Mouse (Mus musculus) kidney, embryonic 14.5 days (tissue): ENCODE results near the gene Mrpl12. TPM values are rescaled to one million over a fixed set of nuclear protein-coding genes. Genes with fewer than 3 reads are reported as not detected.
A peak's percentile ranks its signal among the peaks of the same experiment; 100 is the strongest.

Experiments used
- ATAC-seq: fragments of 200-750 bp; cut with Nextera tagmentation; 2 replicates; pipeline ENCODE4 v1.8.0; 2017; ENCODE audit warnings: moderate number of reproducible peaks, mild to moderate bottlenecking, moderate TSS enrichment, moderate library complexity; ENCODE audit not compliant: low FRiP score, low TSS enrichment
- H3K27ac ChIP-seq: fragments of 300-500 bp; sonication (generic); 2 replicates; pipeline ENCODE4 v1.5.1; 2014; ENCODE audit warnings: low read depth, mild to moderate bottlenecking, low read length, moderate library complexity, mixed read lengths
- H3K27me3 ChIP-seq: fragments of 300-500 bp; sonication (generic); 2 replicates; pipeline ENCODE4 v1.6.1; 2014; ENCODE audit warnings: mild to moderate bottlenecking, low read length; ENCODE audit not compliant: control insufficient read depth, insufficient read depth
- H3K36me3 ChIP-seq: fragments of 300-500 bp; sonication (generic); 2 replicates; pipeline ENCODE4 v1.6.1; 2014; ENCODE audit warnings: low read length, mixed read lengths; ENCODE audit not compliant: control insufficient read depth, insufficient read depth
- H3K4me1 ChIP-seq: fragments of 300-500 bp; sonication (generic); 2 replicates; pipeline ENCODE4 v1.6.1; 2014; ENCODE audit warnings: low read length, mixed read lengths; ENCODE audit not compliant: control insufficient read depth, insufficient read depth
- H3K4me2 ChIP-seq: fragments of 300-500 bp; sonication (generic); replicated peaks from 2 replicates; pipeline ENCODE4 v1.6.1; 2014; ENCODE audit warnings: low read depth, mild to moderate bottlenecking, low read length
- H3K4me3 ChIP-seq: fragments of 300-500 bp; sonication (generic); 2 replicates; pipeline ENCODE4 v1.5.1; 2014; ENCODE audit warnings: mild to moderate bottlenecking, low read length
- H3K9ac ChIP-seq: fragments of 300-500 bp; sonication (generic); 2 replicates; pipeline ENCODE4 v1.6.1; 2014; ENCODE audit warnings: low read depth, mild to moderate bottlenecking, low read length, moderate library complexity
- H3K9me3 ChIP-seq: fragments of 300-500 bp; sonication (generic); 2 replicates; pipeline ENCODE4 v1.6.1; 2016; ENCODE audit warnings: low read length; ENCODE audit not compliant: control insufficient read depth
- WGBS: fragments of 180-500 bp; shearing (Covaris S2); extraction: QIAGEN DNeasy Blood & Tissue Kit; methylation state at CpG from one replicate; pipeline ENCODE4 v1.1.7; 2014; 5-methylcytosine and 5-hydroxymethylcytosine counted together
- polyA plus RNA-seq: library from polyadenylated mRNA; unstranded; fragments of >200 nt; fragmentation: Nextera tagmentation; extraction: Ambion mirVana; gene quantifications from 2 replicates; pipeline ENCODE4 v1.2.1, GENCODE M21; 2014

Gene Mrpl12
- polyA plus RNA-seq, 1 experiment from 2014 or later: 176 TPM

GRCm38 (mm10) chr11:120490291-120491046 is 6.1 kb downstream of the Mrpl12 start:
- peaks cover 46% of the 10 kb centered on the region for H3K36me3 ChIP-seq
- H3K27me3 ChIP-seq: no peaks in the 10 kb centered on the region
- peak overlapping the region; percentile 76; the same call in 1 of the 2 replicates for H3K9ac ChIP-seq
- H3K4me1 ChIP-seq: peaks cover 29% of the 10 kb centered on the region
- WGBS: 34% methylated on average over 4 of the region's 4 CpGs
- peak overlapping the region; percentile 76 for H3K27ac ChIP-seq
- H3K4me2 ChIP-seq: peak overlapping the region; percentile 91; the same call in 1 of the 2 replicates
- no peak for ATAC-seq
- peak overlapping the region; percentile 80 for H3K4me3 ChIP-seq
- H3K9me3 ChIP-seq: no peaks in the 10 kb centered on the region

GRCm38 (mm10) chr11:120491317-120492023 is 7.1 kb downstream of the Mrpl12 start, which contains the start of gene Slc25a10:
Slc25a10 (plus strand) TSS chr11:120491840.
- peaks cover 26% of the 10 kb centered on the region for H3K4me1 ChIP-seq
- peaks cover 48% of the 10 kb centered on the region for H3K36me3 ChIP-seq
- peak; percentile 88 for ATAC-seq
- H3K27ac ChIP-seq: peak within 1 kb of the TSS; percentile 78
- peak within 1 kb of the TSS; percentile 80 for H3K4me3 ChIP-seq
- 1% methylated on average over 35 of the region's 35 CpGs for WGBS
- H3K27me3 ChIP-seq: no peaks in the 10 kb centered on the region
- peak within 1 kb of the TSS; percentile 91 for H3K4me2 ChIP-seq
- H3K9me3 ChIP-seq: no peaks in the 10 kb centered on the region
- H3K9ac ChIP-seq: peak within 1 kb of the TSS; percentile 76

GRCm38 (mm10) chr11:120492024-120492877 is 7.8 kb downstream of the Mrpl12 start:
- ATAC-seq: peak; percentile 60
- H3K9ac ChIP-seq: peak overlapping the region; percentile 76
- H3K4me2 ChIP-seq: peak overlapping the region; percentile 91
- no peaks in the 10 kb centered on the region for H3K9me3 ChIP-seq
- peaks cover 48% of the 10 kb centered on the region for H3K36me3 ChIP-seq
- H3K4me1 ChIP-seq: peaks cover 26% of the 10 kb centered on the region
- no peaks in the 10 kb centered on the region for H3K27me3 ChIP-seq
- peak overlapping the region; percentile 80 for H3K4me3 ChIP-seq
- WGBS: under 1% methylated on average over 48 of the region's 48 CpGs
- peak overlapping the region; percentile 78 for H3K27ac ChIP-seq

- H3K9ac ChIP-seq: peak overlapping the region; percentile 76
- H3K4me3 ChIP-seq: peak overlapping the region; percentile 80
- H3K4me2 ChIP-seq: peak overlapping the region; percentile 91
- H3K4me1 ChIP-seq: peaks cover 26% of the 10 kb centered on the region
- no peaks in the 10 kb centered on the region for H3K27me3 ChIP-seq
- peak overlapping the region; percentile 78 for H3K27ac ChIP-seq
- no peaks in the 10 kb centered on the region for H3K9me3 ChIP-seq
- 25% methylated on average over 3 of the region's 3 CpGs for WGBS
- H3K36me3 ChIP-seq: peaks cover 47% of the 10 kb centered on the region
- no peak for ATAC-seq
Measured at GRCm38 (mm10) chr11:120492878-120493203, 8.4 kb downstream of the Mrpl12 start.

GRCm38 (mm10) chr11:120493351-120493750 is 8.9 kb downstream of the Mrpl12 start:
- WGBS: 43% methylated on average over 3 of the region's 3 CpGs
- Histone ChIP-seq H3K4me2 (peak overlapping the region; percentile 91), H3K4me3 (peak overlapping the region; percentile 80), H3K9ac (peak overlapping the region; percentile 76; the same call in 1 of the 2 replicates), H3K27ac (peak overlapping the region; percentile 78), H3K4me1 (peaks cover 26% of the 10 kb centered on the region), H3K36me3 (peaks cover 47% of the 10 kb centered on the region), H3K9me3 (no peaks in the 10 kb centered on the region), H3K27me3 (no peaks in the 10 kb centered on the region)
- no peak for ATAC-seq

GRCm38 (mm10) chr11:120493911-120494310 is 9.5 kb downstream of the Mrpl12 start:
- H3K4me1 ChIP-seq: peaks cover 26% of the 10 kb centered on the region
- H3K9ac ChIP-seq: 0 out of 2 replicates have a peak overlapping the region, but pooled peaks have one; percentile 76
- 86% methylated on average over 3 of the region's 3 CpGs for WGBS
- H3K4me3 ChIP-seq: no peak overlapping the region
- H3K9me3 ChIP-seq: no peaks in the 10 kb centered on the region
- H3K27ac ChIP-seq: no peak overlapping the region
- H3K36me3 ChIP-seq: peaks cover 45% of the 10 kb centered on the region
- H3K4me2 ChIP-seq: no peak overlapping the region
- H3K27me3 ChIP-seq: no peaks in the 10 kb centered on the region
- ATAC-seq: no peak

DNA sequence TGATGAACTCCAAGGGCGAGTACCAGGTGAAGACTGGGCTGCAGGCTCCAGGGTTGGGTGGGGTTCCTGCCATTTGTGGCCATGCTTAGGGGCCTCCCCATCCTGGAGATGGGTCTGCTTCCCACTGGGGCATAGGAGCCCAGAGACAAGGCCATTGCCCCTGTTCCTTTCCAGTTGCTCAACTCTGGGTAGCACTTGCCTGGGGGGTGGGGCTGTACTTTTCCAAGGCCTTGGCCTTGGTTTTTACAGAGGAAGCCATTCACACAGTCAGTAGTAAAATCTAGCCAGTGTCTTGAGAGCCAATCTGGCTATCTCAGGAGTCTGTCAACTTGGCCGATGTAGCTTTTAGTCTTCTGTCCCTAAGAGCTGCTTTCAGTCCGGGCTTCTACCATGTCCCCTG is 13.0 kb downstream of the Mrpl12 start:
- ATAC-seq: no peak
- 89% methylated on average over 3 of the region's 3 CpGs for WGBS
- Histone ChIP-seq H3K27me3 (no peaks in the 10 kb centered on the region), H3K9me3 (no peaks in the 10 kb centered on the region), H3K4me3 (no peak overlapping the region), H3K36me3 (peaks cover 49% of the 10 kb centered on the region), H3K4me1 (peaks cover 9% of the 10 kb centered on the region), H3K9ac (no peak overlapping the region), H3K4me2 (no peak overlapping the region), H3K27ac (no peak overlapping the region)

DNA sequence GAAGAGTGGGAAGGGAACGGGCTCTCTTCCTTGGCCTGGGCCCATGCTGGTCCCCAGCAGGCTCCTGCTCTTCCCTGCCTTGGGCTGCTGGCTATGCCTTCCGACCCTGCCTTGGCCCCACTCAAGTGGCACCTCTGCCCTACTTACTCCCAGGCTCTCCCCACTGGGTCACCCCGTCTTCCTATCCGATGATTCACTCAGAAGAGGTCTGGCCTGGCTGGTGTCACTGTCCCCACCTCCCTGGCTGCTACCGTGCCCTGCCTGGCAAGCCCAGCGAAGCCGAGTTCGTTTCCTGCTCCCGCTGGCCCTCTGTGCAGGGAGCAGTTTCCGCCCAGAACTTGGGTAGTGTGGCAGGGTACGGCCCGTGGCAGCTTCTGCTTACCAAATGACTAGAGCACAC is 13.8 kb downstream of the Mrpl12 start:
- 90% methylated on average over 12 of the region's 12 CpGs for WGBS
- H3K36me3 ChIP-seq: peaks cover 49% of the 10 kb centered on the region
- no peak for ATAC-seq

More for the DNA sequence above, 13.8 kb downstream of the Mrpl12 start:
- Histone ChIP-seq H3K27ac (no peak overlapping the region), H3K4me1 (peaks cover 4% of the 10 kb centered on the region), H3K4me2 (no peak overlapping the region), H3K27me3 (no peaks in the 10 kb centered on the region), H3K9me3 (no peaks in the 10 kb centered on the region), H3K9ac (no peak overlapping the region), H3K4me3 (no peak overlapping the region)
